Mouse (Mus musculus): ENCODE measurements around the gene Slc35e3. TPM values are rescaled to one million over a fixed set of nuclear protein-coding genes. Genes with fewer than 3 reads are reported as not detected.
A peak's percentile ranks its signal among the peaks of the same experiment; 100 is the strongest.

Gene Slc35e3
- 12.8 TPM for polyA plus RNA-seq (2012; fragmentation: generic; extraction: Trizol)
- long read RNA-seq, experiment 1, partial matches to known transcripts, result 0 of 2 reads
- long read RNA-seq, experiment 1, other reads (novel, unspliced or antisense), result 2 of 2 reads
- long read RNA-seq, experiment 2, partial matches to known transcripts, result 4 of 7 reads
- long read RNA-seq, experiment 2, other reads (novel, unspliced or antisense), result 2 of 7 reads

- TF ChIP-seq MAX (IDR thresholded peaks at IDR 0.05), result peak; percentile 28
- peak; percentile 93 for TF ChIP-seq USF1 (IDR thresholded peaks at IDR 0.05; ENCODE audit: low read depth)
- no peak for TF ChIP-seq CTCF (IDR thresholded peaks at IDR 0.05; ENCODE audit: control insufficient read depth, insufficient read depth, insufficient read length)
- TF ChIP-seq CEBPB (IDR thresholded peaks at IDR 0.05; ENCODE audit: low read depth), result peak; percentile 89
- TF ChIP-seq MYOD1 (IDR thresholded peaks at IDR 0.05; ENCODE audit: control insufficient read depth, insufficient read length, low read depth), result no peak
- TF ChIP-seq MYOG (IDR thresholded peaks at IDR 0.05; ENCODE audit: control insufficient read depth, extremely low read depth, insufficient read length), result no peak
- no peak for TF ChIP-seq FOSL1 (IDR thresholded peaks at IDR 0.05; ENCODE audit: insufficient read depth, low read length, poor library complexity, severe bottlenecking)
- Histone ChIP-seq H3ac (ENCODE audit: control insufficient read depth, insufficient read length, low read depth) (peak within 1 kb of the TSS; percentile 75), H3K36me3 (ENCODE audit: control insufficient read depth, insufficient read depth) (peaks cover 58% of the 10 kb centered on the region), H3K79me3 (ENCODE audit: low read depth) (peaks cover 26% of the 10 kb centered on the region), H3K27me3 (ENCODE audit: control insufficient read depth, insufficient read depth, insufficient read length) (no peaks in the 10 kb centered on the region), H3K4me3 (ENCODE audit: insufficient read depth, poor library complexity, severe bottlenecking) (peak within 1 kb of the TSS; percentile 34), H3K79me2 (ENCODE audit: control insufficient read depth, insufficient read depth) (peaks cover 44% of the 10 kb centered on the region)
These were observed at the start of gene Slc35e3 for GRCm38 (mm10) chr10:117746297-117746883. Gene Slc35e3 (minus strand): TSS chr10:117746365.

- Histone ChIP-seq H3K4me3 (ENCODE audit: insufficient read depth, poor library complexity, severe bottlenecking) (no peak overlapping the region), H3K79me2 (ENCODE audit: control insufficient read depth, insufficient read depth) (peaks cover 23% of the 10 kb centered on the region), H3ac (ENCODE audit: control insufficient read depth, insufficient read length, low read depth) (no peak overlapping the region), H3K36me3 (ENCODE audit: control insufficient read depth, insufficient read depth) (peaks cover 4% of the 10 kb centered on the region), H3K27me3 (ENCODE audit: control insufficient read depth, insufficient read depth, insufficient read length) (no peaks in the 10 kb centered on the region), H3K79me3 (ENCODE audit: low read depth) (peaks cover 22% of the 10 kb centered on the region)
- TF ChIP-seq FOSL1 (IDR thresholded peaks at IDR 0.05; ENCODE audit: insufficient read depth, low read length, poor library complexity, severe bottlenecking) (no peak), CEBPB (IDR thresholded peaks at IDR 0.05; ENCODE audit: low read depth) (no peak), MAX (IDR thresholded peaks at IDR 0.05) (no peak), MYOG (IDR thresholded peaks at IDR 0.05; ENCODE audit: control insufficient read depth, extremely low read depth, insufficient read length) (no peak), CTCF (IDR thresholded peaks at IDR 0.05; ENCODE audit: control insufficient read depth, insufficient read depth, insufficient read length) (no peak), MYOD1 (IDR thresholded peaks at IDR 0.05; ENCODE audit: control insufficient read depth, insufficient read length, low read depth) (no peak), USF1 (IDR thresholded peaks at IDR 0.05; ENCODE audit: low read depth) (no peak)
These were observed 49.0 kb upstream of the Slc35e3 start for GRCm38 (mm10) chr10:117795206-117795605.

GRCm38 (mm10) chr10:117793436-117794030, 47.4 kb upstream of the Slc35e3 start:
- Histone ChIP-seq H3ac (ENCODE audit: control insufficient read depth, insufficient read length, low read depth) (peak overlapping the region; percentile 2), H3K36me3 (ENCODE audit: control insufficient read depth, insufficient read depth) (peaks cover 16% of the 10 kb centered on the region), H3K4me3 (ENCODE audit: insufficient read depth, poor library complexity, severe bottlenecking) (no peak overlapping the region), H3K79me2 (ENCODE audit: control insufficient read depth, insufficient read depth) (peaks cover 36% of the 10 kb centered on the region), H3K27me3 (ENCODE audit: control insufficient read depth, insufficient read depth, insufficient read length) (no peaks in the 10 kb centered on the region), H3K79me3 (ENCODE audit: low read depth) (peaks cover 29% of the 10 kb centered on the region)
- no peak for TF ChIP-seq MAX (IDR thresholded peaks at IDR 0.05)
- no peak for TF ChIP-seq CEBPB (IDR thresholded peaks at IDR 0.05; ENCODE audit: low read depth)
- no peak for TF ChIP-seq MYOG (IDR thresholded peaks at IDR 0.05; ENCODE audit: control insufficient read depth, extremely low read depth, insufficient read length)
- no peak for TF ChIP-seq CTCF (IDR thresholded peaks at IDR 0.05; ENCODE audit: control insufficient read depth, insufficient read depth, insufficient read length)
- TF ChIP-seq MYOD1 (IDR thresholded peaks at IDR 0.05; ENCODE audit: control insufficient read depth, insufficient read length, low read depth), result no peak

- Histone ChIP-seq H3K27me3 (ENCODE audit: control insufficient read depth, insufficient read depth, insufficient read length) (no peaks in the 10 kb centered on the region), H3ac (ENCODE audit: control insufficient read depth, insufficient read length, low read depth) (peak within 1 kb of the TSS; percentile 87), H3K36me3 (ENCODE audit: control insufficient read depth, insufficient read depth) (peaks cover 23% of the 10 kb centered on the region), H3K79me3 (ENCODE audit: low read depth) (peaks cover 29% of the 10 kb centered on the region), H3K79me2 (ENCODE audit: control insufficient read depth, insufficient read depth) (peaks cover 43% of the 10 kb centered on the region), H3K4me3 (ENCODE audit: insufficient read depth, poor library complexity, severe bottlenecking) (peak within 1 kb of the TSS; percentile 89)
- peak; percentile 89 for TF ChIP-seq MAX (IDR thresholded peaks at IDR 0.05)
- no peak for TF ChIP-seq USF1 (IDR thresholded peaks at IDR 0.05; ENCODE audit: low read depth)
- peak; percentile 59 for TF ChIP-seq MYOD1 (IDR thresholded peaks at IDR 0.05; ENCODE audit: control insufficient read depth, insufficient read length, low read depth)
- TF ChIP-seq CEBPB (IDR thresholded peaks at IDR 0.05; ENCODE audit: low read depth), result peak; percentile 71
- no peak for TF ChIP-seq CTCF (IDR thresholded peaks at IDR 0.05; ENCODE audit: control insufficient read depth, insufficient read depth, insufficient read length)
These were observed 46.3 kb upstream of the Slc35e3 start, which contains the start of gene Nup107 for GRCm38 (mm10) chr10:117792141-117793091. Gene Nup107 (minus strand): TSS chr10:117792705.

GRCm38 (mm10) chr10:117791171-117791470, 45.0 kb upstream of the Slc35e3 start:
- H3K79me3 ChIP-seq (ENCODE audit: low read depth), result peaks cover 32% of the 10 kb centered on the region
- peaks cover 48% of the 10 kb centered on the region for H3K79me2 ChIP-seq (ENCODE audit: control insufficient read depth, insufficient read depth)
- H3K4me3 ChIP-seq (ENCODE audit: insufficient read depth, poor library complexity, severe bottlenecking), result peak overlapping the region; percentile 89
- no peaks in the 10 kb centered on the region for H3K27me3 ChIP-seq (ENCODE audit: control insufficient read depth, insufficient read depth, insufficient read length)
- no peak overlapping the region for H3ac ChIP-seq (ENCODE audit: control insufficient read depth, insufficient read length, low read depth)
- H3K36me3 ChIP-seq (ENCODE audit: control insufficient read depth, insufficient read depth), result peaks cover 36% of the 10 kb centered on the region
- TF ChIP-seq USF1 (IDR thresholded peaks at IDR 0.05; ENCODE audit: low read depth), result no peak
